17 mouse cellular contexts compared by ENCODE assay signal in genomic region chr13:48564881-48565600, GRCm38 (mm10). TPM values are rescaled to one million over a fixed set of nuclear protein-coding genes. Genes with fewer than 3 reads are reported as not detected.
DNase-seq lines count a peak whose midpoint lies in the region; ATAC-seq and TF ChIP-seq lines count a peak whose summit lies in the region.
"Had no signal": no experiment of that assay in that cellular context is flagged by ENCODE, and none has a peak within 500 bp of the region (broad histone marks: within the 10 kb centered on the region; RNA-seq: fewer than 3 reads in every experiment).

No protein-coding gene starts in this region.

- no peaks in the 10 kb centered on the region for H3K9me3 ChIP-seq in heart, embryonic 11.5 days (replicated peaks; ENCODE audit: control insufficient read depth, low read length)
- no peaks in the 10 kb centered on the region for H3K9me3 ChIP-seq in MEL (replicated peaks; ENCODE audit: insufficient read depth, low read length)
- no peaks in the 10 kb centered on the region for H3K9me3 ChIP-seq in limb, embryonic 14.5 days (ENCODE audit: control insufficient read depth, low read length)

- H3K4me1 ChIP-seq in heart, embryonic 11.5 days (ENCODE audit: control insufficient read depth, insufficient read depth, low read length): peaks cover 9% of the 10 kb centered on the region
- H3K4me1 ChIP-seq in MEL (ENCODE audit: control insufficient read depth in 1 of 2, insufficient read depth in 2 of 2, low read length in 2 of 2): peaks cover 8 to 15% of the 10 kb centered on the region in 2 experiments
- peaks cover 7% of the 10 kb centered on the region for H3K4me1 ChIP-seq in limb, embryonic 14.5 days (ENCODE audit: control insufficient read depth, insufficient read depth, low read length)

- no peak for TF ChIP-seq POLR2A in MEL (IDR thresholded peaks at IDR 0.05; ENCODE audit: control insufficient read depth in 1 of 2, insufficient read depth in 1 of 2, low read depth in 1 of 2, low read length in 2 of 2, poor library complexity in 1 of 2)
- TF ChIP-seq POLR2A in limb, embryonic 14.5 days (IDR thresholded peaks at IDR 0.05; ENCODE audit: borderline replicate concordance, extremely low read depth, insufficient read depth, insufficient read length): no peak

- H3K4me2 ChIP-seq in heart, embryonic 11.5 days: no peak overlapping the region
- H3K4me2 ChIP-seq in limb, embryonic 14.5 days (replicated peaks; ENCODE audit: low read depth, low read length, severe bottlenecking): no peak overlapping the region

- no peak overlapping the region for H3K9ac ChIP-seq in heart, embryonic 11.5 days (ENCODE audit: low read depth, low read length)
- H3K9ac ChIP-seq in MEL (ENCODE audit: control insufficient read depth, low read depth, low read length, poor library complexity, severe bottlenecking): no peak overlapping the region
- H3K9ac ChIP-seq in limb, embryonic 14.5 days (ENCODE audit: low read depth, low read length, severe bottlenecking): no peak overlapping the region

- no peak for ATAC-seq in heart, embryonic 11.5 days (replicated peaks; ENCODE audit: insufficient number of reproducible peaks, low FRiP score, low TSS enrichment)
- no peak for ATAC-seq in limb, embryonic 14.5 days (ENCODE audit: low FRiP score, low read depth)
- ATAC-seq in frontal cortex, adult (ENCODE audit: low TSS enrichment): no peak
- ATAC-seq: hindbrain, embryonic 16.5 days had no signal

- no peaks in the 10 kb centered on the region for H3K36me3 ChIP-seq in heart, embryonic 11.5 days (ENCODE audit: control insufficient read depth, insufficient read depth, low read length)
- H3K36me3 ChIP-seq in MEL (ENCODE audit: control insufficient read depth in 1 of 2, insufficient read depth in 2 of 2, low read length in 2 of 2): peaks cover 0 to 18% of the 10 kb centered on the region in 2 experiments; a peak in 2 of 4 replicates
- no peaks in the 10 kb centered on the region for H3K36me3 ChIP-seq in limb, embryonic 14.5 days (ENCODE audit: control insufficient read depth, insufficient read depth, low read length)

- H3K79me2 ChIP-seq in MEL (ENCODE audit: control insufficient read depth, insufficient read depth, low read length, poor library complexity): no peaks in the 10 kb centered on the region

- no peak overlapping the region for H3K27ac ChIP-seq in heart, embryonic 11.5 days (ENCODE audit: low read depth, low read length)
- 0 out of 2 replicates have a peak overlapping the region, but pooled peaks have one; percentile 89 for H3K27ac ChIP-seq in layer of hippocampus, adult 2 months
- H3K27ac ChIP-seq in MEL (ENCODE audit: control insufficient read depth, low read depth, low read length): no peak overlapping the region
- H3K27ac ChIP-seq in limb, embryonic 14.5 days (replicated peaks; ENCODE audit: low read depth, low read length): peak overlapping the region; percentile 92; the same call in 1 of the 2 replicates

- TF ChIP-seq RAD21 in MEL (IDR thresholded peaks at IDR 0.05; ENCODE audit: low read depth, low read length): no peak

- TF ChIP-seq EP300 in MEL (IDR thresholded peaks at IDR 0.05; ENCODE audit: low read depth in 1 of 2, low read length in 2 of 2): no peak

- peak; percentile 80 for DNase-seq in heart, adult 11 months
- DNase-seq in layer of hippocampus, adult 2 months (ENCODE audit: low spot score in 2 of 2): no peak
- no peak for DNase-seq in layer of hippocampus, adult 11-12 months (ENCODE audit: low spot score)
- no peak for DNase-seq in MEL (ENCODE audit: low read depth, low spot score)
- DNase-seq in limb, embryonic 14.5 days (ENCODE audit: low spot score): no peak
- no peak for DNase-seq in natural killer cell, adult 2 months (ENCODE audit: low spot score in 2 of 2)
- DNase-seq: adrenal gland, adult 8-10 months; gastrocnemius, postnatal 36 days; lung, postnatal 10 days; right cerebral cortex, postnatal 14 days; thymus, postnatal 4 days had no signal

- no peak overlapping the region for H3K4me3 ChIP-seq in heart, embryonic 11.5 days (ENCODE audit: low read depth, low read length)
- H3K4me3 ChIP-seq in layer of hippocampus, adult 2 months: no peak overlapping the region
- no peak overlapping the region for H3K4me3 ChIP-seq in MEL (ENCODE audit: control insufficient read depth in 1 of 2, insufficient read depth in 1 of 2, low read depth in 2 of 2, low read length in 2 of 2)
- no peak overlapping the region for H3K4me3 ChIP-seq in limb, embryonic 14.5 days (replicated peaks; ENCODE audit: low read length)
- H3K4me3 ChIP-seq: erythroblast, embryonic 14.5 days had no signal

- 67% methylated on average over 5 of the region's 5 CpGs for WGBS in heart, embryonic 11.5 days (ENCODE audit: insufficient replicate concordance)
- WGBS in limb, embryonic 14.5 days: 77% methylated on average over 5 of the region's 5 CpGs

- H3K27me3 ChIP-seq in heart, embryonic 11.5 days (ENCODE audit: control insufficient read depth, insufficient read depth, low read length): no peaks in the 10 kb centered on the region
- no peaks in the 10 kb centered on the region; a peak in 1 of 4 replicates for H3K27me3 ChIP-seq in MEL (ENCODE audit: control insufficient read depth in 1 of 2, insufficient read depth in 2 of 2, low read length in 2 of 2)
- H3K27me3 ChIP-seq in limb, embryonic 14.5 days (ENCODE audit: control insufficient read depth, insufficient read depth, low read length): no peaks in the 10 kb centered on the region
- H3K27me3 ChIP-seq: Patski had no signal

- TF ChIP-seq CTCF in layer of hippocampus, adult 2 months (conservative IDR thresholded peaks at IDR 0.05): no peak
- no peak for TF ChIP-seq CTCF in MEL (IDR thresholded peaks at IDR 0.05 in 2 of 3, conservative IDR thresholded peaks at IDR 0.05 in 1 of 3; ENCODE audit: control insufficient read depth in 1 of 3, insufficient read depth in 1 of 3, low read depth in 2 of 3, low read length in 3 of 3, poor library complexity in 1 of 3, severe bottlenecking in 1 of 3)

TF ChIP-seq in MEL, 35 proteins besides CTCF, POLR2A, EP300 and RAD21:
- TF ChIP-seq USF1 (IDR thresholded peaks at IDR 0.05; ENCODE audit: low read depth, low read length): no peak
- TF ChIP-seq NELFE (IDR thresholded peaks at IDR 0.05; ENCODE audit: low read depth, low read length): no peak
- no peak for TF ChIP-seq SMC3 (IDR thresholded peaks at IDR 0.05; ENCODE audit: low read depth, low read length)
- 0 out of 2 replicates have a peak, but pooled peaks have one; percentile 32 for TF ChIP-seq TBP (IDR thresholded peaks at IDR 0.05; ENCODE audit: low read depth, low read length)

RNA-seq across cellular contexts. Expression of gene A830005F24Rik, which starts 51.7 kb away (rescaled TPM):
- polyA plus RNA-seq in heart, embryonic 11.5 days (2014; fragmentation: Nextera tagmentation; extraction: Ambion mirVana): 0.34 and 2.2 TPM in 2 replicates
- 1 to 10 TPM; 2.2 to 2.5 TPM for total RNA-seq in layer of hippocampus, adult 2 months (2021)
- 0.42 and 0.73 TPM in 2 replicates for total RNA-seq in MEL (2012; rRNA removed)
- polyA plus RNA-seq in MEL (2012; ENCODE audit: insufficient read depth in 1 of 2, insufficient read length in 2 of 2, low read depth in 1 of 2, low replicate concordance in 2 of 2, missing spikeins in 1 of 2): under 1 TPM in 1 of 2 experiments, not detected in 1; 0.70 TPM
- polyA plus RNA-seq in limb, embryonic 14.5 days (2012; rRNA removed): 0.26 and 1.6 TPM in 2 replicates
- 1.2 and 1.8 TPM in 2 replicates for polyA plus RNA-seq in limb, embryonic 14.5 days (2014; fragmentation: Nextera tagmentation; extraction: Ambion mirVana)
- total RNA-seq: adrenal gland, adult 8-10 months had no signal
- polyA plus RNA-seq: erythroblast, embryonic 14.5 days; large intestine, adult 2 months had no signal

RNA-seq across cellular contexts. Expression of gene Zfp169, which starts 51.8 kb away (rescaled TPM):
- 4.3 and 5.2 TPM in 2 replicates for polyA plus RNA-seq in heart, embryonic 11.5 days (2014; fragmentation: Nextera tagmentation; extraction: Ambion mirVana)
- 10 to 100 TPM; 21.5 to 24.7 TPM for total RNA-seq in layer of hippocampus, adult 2 months (2021)
- 5.9 and 6.5 TPM in 2 replicates for total RNA-seq in MEL (2012; rRNA removed)
- 1 to 10 TPM in 1 of 2 experiments, not detected in 1; 3.6 TPM for polyA plus RNA-seq in MEL (2012; ENCODE audit: insufficient read depth in 1 of 2, insufficient read length in 2 of 2, low read depth in 1 of 2, low replicate concordance in 2 of 2, missing spikeins in 1 of 2)
- 8.6 and 11.5 TPM in 2 replicates for polyA plus RNA-seq in limb, embryonic 14.5 days (2012; rRNA removed)
- 5.6 and 7.6 TPM in 2 replicates for polyA plus RNA-seq in limb, embryonic 14.5 days (2014; fragmentation: Nextera tagmentation; extraction: Ambion mirVana)

Comparison
In these comparisons a context has a peak if more than half of its experiments do, and no peak if none do; other contexts are left out.
1. H3K27ac ChIP-seq: peak in layer of hippocampus, adult 2 months (single experiment) and limb, embryonic 14.5 days (single experiment); none in heart, embryonic 11.5 days (single experiment) and MEL (single experiment).